Mouse (Mus musculus): ENCODE data around the gene Vars. TPM values are rescaled to one million over a fixed set of nuclear protein-coding genes. Genes with fewer than 3 reads are reported as not detected.
"Not testable (repeated sequence)": the region's sequence is repeated elsewhere in the genome, so short reads cannot be mapped to it uniquely, and the experiment has no call there.

The Vars gene
- polyA plus RNA-seq, 1 experiment from 2014 or later = 55.7 TPM

- Histone ChIP-seq H3K27ac (ENCODE audit: low read depth, low read length) (no peak overlapping the region), H3K9ac (ENCODE audit: low read depth, low read length) (no peak overlapping the region), H3K27me3 (ENCODE audit: control insufficient read depth, insufficient read depth, low read length) (no peaks in the 10 kb centered on the region), H3K4me2 (no peak overlapping the region), H3K9me3 (replicated peaks; ENCODE audit: control insufficient read depth, low read length) (no peaks in the 10 kb centered on the region), H3K4me3 (ENCODE audit: low read depth, low read length) (no peak overlapping the region), H3K4me1 (ENCODE audit: control insufficient read depth, insufficient read depth, low read length) (peaks cover 20% of the 10 kb centered on the region), H3K36me3 (ENCODE audit: control insufficient read depth, insufficient read depth, low read length) (peaks cover 26% of the 10 kb centered on the region)
- 90% methylated on average over 17 of the region's 17 CpGs for WGBS (ENCODE audit: insufficient replicate concordance)
- no peak for ATAC-seq (replicated peaks; ENCODE audit: insufficient number of reproducible peaks, low FRiP score, low TSS enrichment)
These were observed 3.4 kb downstream of the Vars start for GRCm38 (mm10) chr17:35004075-35004717.

GRCm38 (mm10) chr17:35005158-35005557 lies 4.4 kb downstream of the Vars start:
- ATAC-seq (replicated peaks; ENCODE audit: insufficient number of reproducible peaks, low FRiP score, low TSS enrichment) = no peak
- Histone ChIP-seq H3K27ac (ENCODE audit: low read depth, low read length) (no peak overlapping the region), H3K4me1 (ENCODE audit: control insufficient read depth, insufficient read depth, low read length) (peaks cover 15% of the 10 kb centered on the region), H3K4me3 (ENCODE audit: low read depth, low read length) (no peak overlapping the region), H3K36me3 (ENCODE audit: control insufficient read depth, insufficient read depth, low read length) (peaks cover 29% of the 10 kb centered on the region), H3K4me2 (no peak overlapping the region), H3K27me3 (ENCODE audit: control insufficient read depth, insufficient read depth, low read length) (no peaks in the 10 kb centered on the region), H3K9me3 (replicated peaks; ENCODE audit: control insufficient read depth, low read length) (no peaks in the 10 kb centered on the region), H3K9ac (ENCODE audit: low read depth, low read length) (no peak overlapping the region)
- 95% methylated on average over 10 of the region's 10 CpGs for WGBS (ENCODE audit: insufficient replicate concordance)

- H3K9ac ChIP-seq (ENCODE audit: low read depth, low read length); H3K4me3 ChIP-seq (ENCODE audit: low read depth, low read length); H3K27ac ChIP-seq (ENCODE audit: low read depth, low read length); H3K9me3 ChIP-seq (replicated peaks; ENCODE audit: control insufficient read depth, low read length); H3K27me3 ChIP-seq (ENCODE audit: control insufficient read depth, insufficient read depth, low read length); ATAC-seq (replicated peaks; ENCODE audit: insufficient number of reproducible peaks, low FRiP score, low TSS enrichment); H3K4me2 ChIP-seq: not testable (repeated sequence)
- H3K36me3 ChIP-seq (ENCODE audit: control insufficient read depth, insufficient read depth, low read length) = peaks cover 36% of the 10 kb centered on the region
- WGBS (ENCODE audit: insufficient replicate concordance) = 100% methylated on average over 4 of the region's 5 CpGs
- peaks cover 15% of the 10 kb centered on the region for H3K4me1 ChIP-seq (ENCODE audit: control insufficient read depth, insufficient read depth, low read length)
These were observed 5.1 kb downstream of the Vars start for GRCm38 (mm10) chr17:35005902-35006301.

GRCm38 (mm10) chr17:35007387-35007991 lies 6.7 kb downstream of the Vars start:
- ATAC-seq (replicated peaks; ENCODE audit: insufficient number of reproducible peaks, low FRiP score, low TSS enrichment) = no peak
- no peak overlapping the region for H3K4me2 ChIP-seq
- H3K27me3 ChIP-seq (ENCODE audit: control insufficient read depth, insufficient read depth, low read length) = no peaks in the 10 kb centered on the region
- H3K9me3 ChIP-seq (replicated peaks; ENCODE audit: control insufficient read depth, low read length) = no peaks in the 10 kb centered on the region
- H3K36me3 ChIP-seq (ENCODE audit: control insufficient read depth, insufficient read depth, low read length) = peaks cover 48% of the 10 kb centered on the region
- H3K9ac ChIP-seq (ENCODE audit: low read depth, low read length) = no peak overlapping the region
- peaks cover 10% of the 10 kb centered on the region for H3K4me1 ChIP-seq (ENCODE audit: control insufficient read depth, insufficient read depth, low read length)
- H3K4me3 ChIP-seq (ENCODE audit: low read depth, low read length) = no peak overlapping the region
- H3K27ac ChIP-seq (ENCODE audit: low read depth, low read length) = no peak overlapping the region
- WGBS (ENCODE audit: insufficient replicate concordance) = 92% methylated on average over 7 of the region's 7 CpGs

GRCm38 (mm10) chr17:35009586-35009985 lies 8.8 kb downstream of the Vars start:
- Histone ChIP-seq H3K9me3 (replicated peaks; ENCODE audit: control insufficient read depth, low read length) (no peaks in the 10 kb centered on the region), H3K27ac (ENCODE audit: low read depth, low read length) (no peak overlapping the region), H3K4me3 (ENCODE audit: low read depth, low read length) (no peak overlapping the region), H3K36me3 (ENCODE audit: control insufficient read depth, insufficient read depth, low read length) (peaks cover 62% of the 10 kb centered on the region), H3K27me3 (ENCODE audit: control insufficient read depth, insufficient read depth, low read length) (no peaks in the 10 kb centered on the region), H3K4me1 (ENCODE audit: control insufficient read depth, insufficient read depth, low read length) (no peaks in the 10 kb centered on the region), H3K9ac (ENCODE audit: low read depth, low read length) (no peak overlapping the region), H3K4me2 (no peak overlapping the region)
- no peak for ATAC-seq (replicated peaks; ENCODE audit: insufficient number of reproducible peaks, low FRiP score, low TSS enrichment)
- WGBS (ENCODE audit: insufficient replicate concordance) = 86% methylated on average over 7 of the region's 7 CpGs

GRCm38 (mm10) chr17:35011440-35011839 lies 10.7 kb downstream of the Vars start:
- no peak overlapping the region for H3K4me2 ChIP-seq
- H3K9ac ChIP-seq (ENCODE audit: low read depth, low read length) = no peak overlapping the region
- no peak for ATAC-seq (replicated peaks; ENCODE audit: insufficient number of reproducible peaks, low FRiP score, low TSS enrichment)
- 92% methylated on average over 8 of the region's 8 CpGs for WGBS (ENCODE audit: insufficient replicate concordance)
- no peaks in the 10 kb centered on the region for H3K9me3 ChIP-seq (replicated peaks; ENCODE audit: control insufficient read depth, low read length)
- H3K27me3 ChIP-seq (ENCODE audit: control insufficient read depth, insufficient read depth, low read length) = no peaks in the 10 kb centered on the region
- no peak overlapping the region for H3K4me3 ChIP-seq (ENCODE audit: low read depth, low read length)
- H3K36me3 ChIP-seq (ENCODE audit: control insufficient read depth, insufficient read depth, low read length) = peaks cover 66% of the 10 kb centered on the region
- H3K27ac ChIP-seq (ENCODE audit: low read depth, low read length) = no peak overlapping the region
- H3K4me1 ChIP-seq (ENCODE audit: control insufficient read depth, insufficient read depth, low read length) = peaks cover 6% of the 10 kb centered on the region; the same call in 1 of the 2 replicates

- no peak for ATAC-seq (replicated peaks; ENCODE audit: insufficient number of reproducible peaks, low FRiP score, low TSS enrichment)
- Histone ChIP-seq H3K4me1 (ENCODE audit: control insufficient read depth, insufficient read depth, low read length) (peaks cover 8% of the 10 kb centered on the region; the same call in 1 of the 2 replicates), H3K4me2 (no peak overlapping the region), H3K27ac (ENCODE audit: low read depth, low read length) (no peak overlapping the region), H3K9ac (ENCODE audit: low read depth, low read length) (no peak overlapping the region), H3K36me3 (ENCODE audit: control insufficient read depth, insufficient read depth, low read length) (peaks cover 62% of the 10 kb centered on the region), H3K27me3 (ENCODE audit: control insufficient read depth, insufficient read depth, low read length) (no peaks in the 10 kb centered on the region), H3K9me3 (replicated peaks; ENCODE audit: control insufficient read depth, low read length) (no peaks in the 10 kb centered on the region), H3K4me3 (ENCODE audit: low read depth, low read length) (no peak overlapping the region)
- 81% methylated on average over 13 of the region's 13 CpGs for WGBS (ENCODE audit: insufficient replicate concordance)
These were observed 11.6 kb downstream of the Vars start for GRCm38 (mm10) chr17:35012430-35012829.

- Histone ChIP-seq H3K9ac (ENCODE audit: low read depth, low read length) (no peak overlapping the region), H3K9me3 (replicated peaks; ENCODE audit: control insufficient read depth, low read length) (no peaks in the 10 kb centered on the region), H3K4me2 (no peak overlapping the region), H3K4me3 (ENCODE audit: low read depth, low read length) (no peak overlapping the region), H3K27ac (ENCODE audit: low read depth, low read length) (no peak overlapping the region), H3K36me3 (ENCODE audit: control insufficient read depth, insufficient read depth, low read length) (peaks cover 55% of the 10 kb centered on the region), H3K4me1 (ENCODE audit: control insufficient read depth, insufficient read depth, low read length) (peaks cover 8% of the 10 kb centered on the region; the same call in 1 of the 2 replicates), H3K27me3 (ENCODE audit: control insufficient read depth, insufficient read depth, low read length) (no peaks in the 10 kb centered on the region)
- ATAC-seq (replicated peaks; ENCODE audit: insufficient number of reproducible peaks, low FRiP score, low TSS enrichment) = no peak
- 74% methylated on average over 6 of the region's 6 CpGs for WGBS (ENCODE audit: insufficient replicate concordance)
These were observed 12.4 kb downstream of the Vars start for GRCm38 (mm10) chr17:35013221-35013620.

- Histone ChIP-seq H3K27ac (ENCODE audit: low read depth, low read length) (no peak overlapping the region), H3K9me3 (replicated peaks; ENCODE audit: control insufficient read depth, low read length) (no peaks in the 10 kb centered on the region), H3K4me1 (ENCODE audit: control insufficient read depth, insufficient read depth, low read length) (peaks cover 8% of the 10 kb centered on the region; the same call in 1 of the 2 replicates), H3K4me2 (no peak overlapping the region), H3K36me3 (ENCODE audit: control insufficient read depth, insufficient read depth, low read length) (peaks cover 46% of the 10 kb centered on the region), H3K4me3 (ENCODE audit: low read depth, low read length) (no peak overlapping the region), H3K27me3 (ENCODE audit: control insufficient read depth, insufficient read depth, low read length) (no peaks in the 10 kb centered on the region), H3K9ac (ENCODE audit: low read depth, low read length) (no peak overlapping the region)
- WGBS (ENCODE audit: insufficient replicate concordance) = 90% methylated on average over 16 of the region's 16 CpGs
- no peak for ATAC-seq (replicated peaks; ENCODE audit: insufficient number of reproducible peaks, low FRiP score, low TSS enrichment)
These were observed 14.5 kb downstream of the Vars start for GRCm38 (mm10) chr17:35015296-35015695.
